Mouse (Mus musculus): ENCODE measurements around the gene Adora2b.

DNA sequence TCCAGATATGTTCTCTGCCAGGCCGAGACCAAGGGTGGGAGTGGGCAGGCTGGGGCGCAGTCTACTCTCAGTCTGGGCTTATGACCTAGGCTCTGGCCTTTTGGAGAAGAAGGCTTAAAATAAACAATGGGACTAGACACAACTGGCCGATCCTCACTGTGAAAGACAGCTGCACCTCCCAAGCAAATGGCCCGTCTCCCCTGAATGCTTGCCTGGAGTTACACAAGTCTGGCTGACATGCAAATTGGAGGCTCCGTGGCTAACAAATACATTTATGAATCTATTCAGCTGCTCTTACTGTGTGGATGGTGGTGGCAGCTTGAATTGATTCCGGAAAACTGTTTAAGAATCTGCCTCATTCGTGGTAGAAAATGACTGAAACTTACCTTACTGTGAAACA lies 16.9 kb downstream of the Adora2b start:
- no peak for TF ChIP-seq POLR2A (IDR thresholded peaks at IDR 0.05; ENCODE audit: borderline replicate concordance, insufficient read depth, low read length)
- TF ChIP-seq CTCF (IDR thresholded peaks at IDR 0.05; ENCODE audit: borderline replicate concordance, insufficient read depth, low read depth, low read length), result no peak
